Mouse (Mus musculus) right cerebral cortex, postnatal 10 days (tissue): ENCODE results near the gene Jam2.
A peak's percentile ranks its signal among the peaks of the same experiment; 100 is the strongest.

Source experiments
- DNase-seq, 2 experiments: peaks; one replicate each; pipeline ENCODE4 v3.0.0; 2021; ENCODE audit warnings: low spot score in 2 of 2

Gene Jam2

GRCm38 (mm10) chr16:84835823-84836743, 62.2 kb downstream of the Jam2 start:
- DNase-seq = peak; percentile 41 to 53

DNA sequence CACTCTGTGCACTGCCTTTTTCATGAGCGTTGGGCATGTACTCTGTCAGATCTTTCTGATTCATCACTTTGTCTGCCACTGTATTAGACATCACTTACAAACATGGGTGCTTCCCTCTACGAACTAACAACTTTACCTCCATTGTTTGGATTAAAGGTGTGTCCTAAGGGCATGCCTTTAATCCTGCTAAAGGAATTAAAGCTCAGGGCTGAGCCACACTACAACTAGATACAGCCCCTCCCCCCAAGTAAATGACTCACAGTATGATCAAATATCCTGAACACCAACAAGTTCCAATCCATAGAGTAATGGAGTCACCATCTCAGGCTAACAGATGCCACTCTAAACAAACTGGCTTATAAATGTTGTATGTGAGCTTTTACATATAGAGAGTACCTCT, 64.7 kb downstream of the Jam2 start:
- DNase-seq = no peak

GRCm38 (mm10) chr16:84853492-84853891, 79.6 kb downstream of the Jam2 start:
- DNase-seq = no peak

DNA sequence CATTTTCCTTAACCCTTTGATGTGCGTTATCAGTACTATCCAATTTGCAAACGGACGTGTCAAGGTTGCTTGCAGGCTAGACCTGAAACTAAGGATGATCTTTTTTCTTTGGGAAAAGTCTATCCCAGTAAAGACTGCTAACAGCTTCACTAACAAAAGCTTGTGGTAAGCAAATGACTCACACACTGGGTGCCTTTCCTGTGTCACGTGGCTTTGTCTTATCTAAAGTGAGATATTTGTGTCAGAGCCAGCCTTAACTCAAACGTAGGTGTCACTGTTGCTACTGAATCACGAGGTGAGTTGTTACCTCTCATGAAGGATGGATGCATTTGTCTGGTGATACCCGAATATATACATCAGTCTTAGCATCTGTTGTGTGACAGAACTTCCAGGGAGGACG, 90.7 kb downstream of the Jam2 start:
- DNase-seq = no peak

- no peak for DNase-seq
These were observed 99.9 kb downstream of the Jam2 start for GRCm38 (mm10) chr16:84873805-84874204.

GRCm38 (mm10) chr16:84875012-84875717, 101.2 kb downstream of the Jam2 start:
- peak; percentile 50 to 53 for DNase-seq
